Mouse (Mus musculus): ENCODE data around the gene Vmn1r169. TPM values are rescaled to one million over a fixed set of nuclear protein-coding genes. Genes with fewer than 3 reads are reported as not detected.
"Not testable (repeated sequence)": the region's sequence is repeated elsewhere in the genome, so short reads cannot be mapped to it uniquely, and the experiment has no call there.

Gene Vmn1r169
- not detected in 2 replicates for total RNA-seq (2017)

- not testable (repeated sequence) for ATAC-seq (replicated peaks in 1 of 2; ENCODE audit: insufficient read depth in 1 of 2, low FRiP score in 2 of 2, low TSS enrichment in 1 of 2, low read depth in 1 of 2, poor library complexity in 2 of 2, severe bottlenecking in 2 of 2)
Measured at GRCm38 (mm10) chr7:23575226-23575625, at the start of gene Vmn1r169. TSS of gene Vmn1r169 (plus strand) at chr7:23575526.

GRCm38 (mm10) chr7:23539432-23539831 lies 35.9 kb upstream of the Vmn1r169 start, which contains the start of gene Vmn1r168:
TSS of gene Vmn1r168 (plus strand) at chr7:23539732.
- ATAC-seq (replicated peaks in 1 of 2; ENCODE audit: insufficient read depth in 1 of 2, low FRiP score in 2 of 2, low TSS enrichment in 1 of 2, low read depth in 1 of 2, poor library complexity in 2 of 2, severe bottlenecking in 2 of 2), result not testable (repeated sequence)

GRCm38 (mm10) chr7:23605875-23606274 lies 30.5 kb downstream of the Vmn1r169 start, which contains the start of gene Vmn1r170:
TSS of gene Vmn1r170 (plus strand) at chr7:23606175.
- ATAC-seq (replicated peaks in 1 of 2; ENCODE audit: insufficient read depth in 1 of 2, low FRiP score in 2 of 2, low TSS enrichment in 1 of 2, low read depth in 1 of 2, poor library complexity in 2 of 2, severe bottlenecking in 2 of 2), result not testable (repeated sequence)

Other genes with a start within 250 kb of the Vmn1r169 start
- gene Nlrp5, start 189.6 kb upstream of the Vmn1r169 start, total RNA-seq (2017), result not detected in 2 replicates
- not detected in 2 replicates for gene Vmn1r167, start 68.3 kb upstream of the Vmn1r169 start, total RNA-seq (2017)
- not detected in 2 replicates for gene Vmn1r168, start 35.8 kb upstream of the Vmn1r169 start, total RNA-seq (2017)
- gene Vmn1r170, start 30.6 kb downstream of the Vmn1r169 start, total RNA-seq (2017), result not detected in 2 replicates
- gene Vmn1r171, start 55.2 kb downstream of the Vmn1r169 start, total RNA-seq (2017), result not detected in 2 replicates
- not detected in 2 replicates for gene Vmn1r172, start 82.8 kb downstream of the Vmn1r169 start, total RNA-seq (2017)
- gene Vmn1r173, start 125.2 kb downstream of the Vmn1r169 start, total RNA-seq (2017), result not detected in 2 replicates
- gene Vmn1r174, start 176.7 kb downstream of the Vmn1r169 start, total RNA-seq (2017), result not detected in 2 replicates
- gene Vmn1r175, start 235.1 kb downstream of the Vmn1r169 start, total RNA-seq (2017), result not detected in 2 replicates

Data from hematopoietic stem cell, adult 5-6 weeks (primary cell).